Mouse (Mus musculus) G1E (cell line): ENCODE data around the gene Fbxo39. TPM values are rescaled to one million over a fixed set of nuclear protein-coding genes. Genes with fewer than 3 reads are reported as not detected.

Source experiments
- ATAC-seq: 2 replicates; pipeline ENCODE4 v1.8.0; 2016; ENCODE audit warnings: mild to moderate bottlenecking; ENCODE audit not compliant: insufficient number of reproducible peaks, poor library complexity, low FRiP score, severe bottlenecking; ENCODE audit errors: extremely low read depth
- DNase-seq: peaks from one replicate; pipeline ENCODE4 v3.0.0; 2012; ENCODE audit warnings: low spot score
- H3K27me3 ChIP-seq: 2 replicates; pipeline ENCODE4 v1.6.1; 2012; ENCODE audit warnings: mild to moderate bottlenecking, low read length, inconsistent platforms; ENCODE audit not compliant: insufficient read depth
- H3K36me3 ChIP-seq: replicated peaks from 2 replicates; pipeline ENCODE3; 2012; ENCODE audit warnings: mild to moderate bottlenecking, inconsistent platforms
- H3K4me1 ChIP-seq: 2 replicates; pipeline ENCODE4 v1.6.1; 2012; ENCODE audit warnings: low read depth, low read length, inconsistent platforms, mixed read lengths; ENCODE audit not compliant: insufficient read depth
- H3K4me3 ChIP-seq: 2 replicates; pipeline ENCODE4 v1.5.1; 2012; ENCODE audit warnings: low read depth, mild to moderate bottlenecking, inconsistent platforms, low read length, moderate library complexity, mixed read lengths
- H3K9me3 ChIP-seq: replicated peaks from 2 replicates; pipeline ENCODE4 v1.6.1; 2012; ENCODE audit warnings: inconsistent platforms
- CTCF ChIP-seq: IDR thresholded peaks from 2 replicates; pipeline ENCODE4 v1.5.1; 2012; ENCODE audit warnings: low read depth, low read length, inconsistent platforms, mixed read lengths
- GATA1 ChIP-seq: IDR thresholded peaks from 2 replicates; pipeline ENCODE4 v1.6.1; 2012; ENCODE audit warnings: borderline replicate concordance, low read length, inconsistent platforms, mixed read lengths
- GATA2 ChIP-seq: IDR thresholded peaks from 2 replicates; pipeline ENCODE4 v1.6.1; 2012; ENCODE audit warnings: low read depth, low read length, inconsistent platforms, borderline replicate concordance
- POLR2AphosphoS5 ChIP-seq: IDR thresholded peaks from 2 replicates; pipeline ENCODE4 v1.6.1; 2012; ENCODE audit warnings: low read depth, low read length, inconsistent platforms; ENCODE audit not compliant: insufficient replicate concordance
- TAL1 ChIP-seq: conservative IDR thresholded peaks from 2 replicates; pipeline ENCODE4 v1.6.1; 2012; ENCODE audit warnings: low read depth, low read length, inconsistent platforms, mixed read lengths
- polyA plus RNA-seq: library from polyadenylated mRNA; stranded (reverse); fragments of >175 nt; gene quantifications from 2 replicates; pipeline ENCODE4 v1.2.3, GENCODE M21; 2012
- total RNA-seq, 2 experiments: library from RNA; stranded (forward) in 1 of 2; stranded (reverse) in 1 of 2; fragments of 200-1000 nt in 1 of 2; fragments of >200 nt in 1 of 2; fragmentation: Nextera tagmentation in 1 of 2; gene quantifications; 2 replicates each; pipeline ENCODE4 v1.2.3; 2014 to 2017

Gene Fbxo39
- total and polyA plus RNA-seq, 3 experiments, result 0.05 TPM; not detected in 2

GRCm38 (mm10) chr11:72310491-72310890, 3.8 kb upstream of the Fbxo39 start:
- no peaks in the 10 kb centered on the region for H3K9me3 ChIP-seq
- no peak for TF ChIP-seq POLR2AphosphoS5
- no peak for TF ChIP-seq TAL1
- no peak for TF ChIP-seq GATA2
- no peak for TF ChIP-seq CTCF
- no peak for TF ChIP-seq GATA1
- H3K27me3 ChIP-seq, result peaks cover 5% of the 10 kb centered on the region
- DNase-seq, result no peak
- no peak for ATAC-seq
- no peaks in the 10 kb centered on the region for H3K36me3 ChIP-seq
- H3K4me3 ChIP-seq, result no peak overlapping the region
- no peaks in the 10 kb centered on the region for H3K4me1 ChIP-seq

DNA sequence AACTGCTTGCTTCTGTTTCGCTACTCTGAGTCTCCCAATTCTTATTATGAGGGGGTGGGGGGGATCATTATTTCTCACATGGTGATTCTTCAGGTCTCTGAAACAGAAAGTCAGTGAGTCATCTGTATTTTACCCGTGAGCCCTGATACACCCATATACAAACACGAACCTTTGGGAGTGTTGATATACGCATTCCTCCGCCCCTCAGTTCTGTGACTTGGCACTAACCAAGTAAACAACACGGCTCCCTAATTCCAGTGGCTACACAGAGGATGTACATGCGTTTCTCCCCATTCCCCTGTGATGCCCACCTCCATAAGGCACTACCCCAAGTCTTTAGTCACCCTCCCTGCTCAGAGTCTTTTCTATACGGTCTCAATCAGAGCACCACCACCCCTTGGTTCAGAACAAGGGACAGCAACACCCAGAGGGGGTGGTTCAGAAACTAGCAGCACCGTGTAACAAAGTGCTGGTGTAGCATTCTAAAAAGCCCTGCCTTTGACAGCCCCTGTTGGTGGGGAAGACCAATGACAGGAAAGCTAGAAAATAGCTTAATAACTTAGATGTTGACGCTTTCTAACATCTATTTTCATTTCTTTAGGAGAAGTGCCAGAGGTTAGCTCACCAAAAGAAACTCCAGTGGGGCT, 2.8 kb upstream of the Fbxo39 start:
- Histone ChIP-seq H3K4me3 (no peak overlapping the region), H3K9me3 (no peaks in the 10 kb centered on the region), H3K36me3 (no peaks in the 10 kb centered on the region), H3K27me3 (peaks cover 5% of the 10 kb centered on the region), H3K4me1 (no peaks in the 10 kb centered on the region)
- TF ChIP-seq GATA1 (no peak), CTCF (no peak), POLR2AphosphoS5 (no peak), GATA2 (no peak), TAL1 (no peak)
- ATAC-seq (no peak), DNase-seq (no peak)

GRCm38 (mm10) chr11:72318026-72318425, 3.8 kb downstream of the Fbxo39 start:
- ATAC-seq (no peak), DNase-seq (no peak)
- Histone ChIP-seq H3K4me1 (no peaks in the 10 kb centered on the region), H3K27me3 (peaks cover 5% of the 10 kb centered on the region), H3K4me3 (no peak overlapping the region), H3K9me3 (no peaks in the 10 kb centered on the region), H3K36me3 (no peaks in the 10 kb centered on the region)
- TF ChIP-seq CTCF (no peak), TAL1 (no peak), GATA1 (no peak), POLR2AphosphoS5 (no peak), GATA2 (no peak)

DNA sequence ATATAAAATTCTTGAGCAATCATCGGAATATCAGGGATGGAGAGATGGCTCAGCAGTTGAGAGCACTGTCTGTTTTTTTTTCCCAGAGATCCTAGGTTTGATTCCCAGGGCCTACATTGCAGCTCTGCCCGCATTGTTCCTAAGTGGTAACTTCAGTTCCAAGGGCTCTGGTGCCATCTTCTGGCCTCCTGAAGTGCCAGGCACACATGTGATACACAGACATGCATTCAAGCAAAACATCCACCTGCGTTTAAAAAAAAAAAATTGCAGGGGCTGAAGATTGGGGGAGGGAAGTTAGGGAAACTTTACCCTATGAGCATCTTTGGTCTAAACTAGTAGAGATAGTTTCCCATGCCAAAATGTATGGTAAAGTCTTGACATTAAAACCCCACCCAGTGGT, 10.2 kb downstream of the Fbxo39 start:
- TF ChIP-seq GATA1 (no peak), TAL1 (no peak), POLR2AphosphoS5 (no peak), CTCF (no peak), GATA2 (no peak)
- no peak for ATAC-seq

GRCm38 (mm10) chr11:72325701-72326100, 11.5 kb downstream of the Fbxo39 start:
- no peak for TF ChIP-seq GATA1
- TF ChIP-seq TAL1, result no peak
- no peak for TF ChIP-seq POLR2AphosphoS5
- no peak for TF ChIP-seq GATA2
- no peak for TF ChIP-seq CTCF
- Histone ChIP-seq H3K27me3 (no peaks in the 10 kb centered on the region), H3K4me1 (no peaks in the 10 kb centered on the region), H3K36me3 (no peaks in the 10 kb centered on the region), H3K4me3 (no peak overlapping the region), H3K9me3 (no peaks in the 10 kb centered on the region)
- ATAC-seq (no peak), DNase-seq (no peak)

More for the DNA sequence above, 10.2 kb downstream of the Fbxo39 start:
- Histone ChIP-seq H3K27me3 (no peaks in the 10 kb centered on the region), H3K36me3 (no peaks in the 10 kb centered on the region), H3K4me1 (no peaks in the 10 kb centered on the region), H3K4me3 (no peak overlapping the region), H3K9me3 (no peaks in the 10 kb centered on the region)
- no peak for DNase-seq

- no peak for TF ChIP-seq GATA1
- no peak for TF ChIP-seq CTCF
- TF ChIP-seq TAL1, result no peak
- TF ChIP-seq GATA2, result no peak
- TF ChIP-seq POLR2AphosphoS5, result no peak
- no peaks in the 10 kb centered on the region for H3K9me3 ChIP-seq
- no peak for ATAC-seq
Observed at GRCm38 (mm10) chr11:72332951-72333667, 18.9 kb downstream of the Fbxo39 start.

More at GRCm38 (mm10) chr11:72332951-72333667, 18.9 kb downstream of the Fbxo39 start:
- no peaks in the 10 kb centered on the region for H3K36me3 ChIP-seq
- no peaks in the 10 kb centered on the region for H3K4me1 ChIP-seq
- peaks cover 13% of the 10 kb centered on the region for H3K27me3 ChIP-seq
- no peak for DNase-seq
- no peak overlapping the region for H3K4me3 ChIP-seq
